Mouse (Mus musculus): ENCODE measurements around the gene Gm266. TPM values are rescaled to one million over a fixed set of nuclear protein-coding genes. Genes with fewer than 3 reads are reported as not detected.

Gm266 gene
- polyA plus RNA-seq, 1 experiment from 2014 or later, result 9.0 TPM

DNA sequence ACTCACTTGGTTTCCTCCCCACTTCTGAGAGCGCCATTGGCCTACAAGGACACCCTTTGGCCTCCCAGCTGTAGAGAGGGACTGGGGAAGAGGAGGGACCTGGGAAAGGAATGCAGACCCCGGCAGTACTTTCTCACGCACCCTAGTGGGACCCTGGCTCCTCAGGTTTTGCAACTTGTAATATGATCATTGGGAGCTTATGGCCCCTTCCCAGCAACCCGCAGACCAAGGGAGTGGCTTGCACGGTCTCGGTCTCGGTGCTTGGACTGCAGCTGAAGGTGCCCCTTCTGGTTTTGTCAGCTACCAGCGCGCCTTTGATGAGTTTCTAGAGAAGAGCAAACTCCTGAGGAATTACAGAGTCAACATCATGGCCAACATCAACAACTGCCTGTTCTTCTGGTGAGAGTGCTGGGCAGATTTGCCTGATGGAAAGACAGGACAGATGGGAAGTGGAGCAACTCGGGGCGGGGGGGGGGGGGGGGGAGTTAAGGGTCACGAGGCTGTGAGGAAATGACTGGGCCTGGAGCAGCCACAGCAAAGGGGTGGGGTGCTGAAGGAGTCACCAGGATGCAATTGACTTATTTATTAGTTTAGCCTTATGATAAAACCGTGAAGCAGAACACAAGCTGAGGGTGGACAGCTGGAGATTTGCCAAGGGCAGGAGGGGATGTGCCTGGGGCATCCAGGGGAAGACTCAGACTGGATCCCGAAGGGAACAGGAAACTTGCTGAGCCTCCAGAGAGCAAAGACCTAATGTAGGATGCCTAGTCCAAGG is 36.5 kb downstream of the Gm266 start:
- 14% methylated on average over 13 of the region's 14 CpGs for WGBS
- no peak overlapping the region for H3K9ac ChIP-seq
- H3K27ac ChIP-seq, result no peak overlapping the region
- H3K4me1 ChIP-seq, result peaks cover 56% of the 10 kb centered on the region
- H3K4me2 ChIP-seq (replicated peaks), result peak overlapping the region; percentile 3; the same call in 1 of the 2 replicates
- no peak for ATAC-seq (ENCODE audit: low FRiP score, low read depth)
- no peaks in the 10 kb centered on the region for H3K36me3 ChIP-seq
- H3K27me3 ChIP-seq, result peaks cover 99% of the 10 kb centered on the region
- H3K9me3 ChIP-seq, result no peaks in the 10 kb centered on the region
- H3K4me3 ChIP-seq, result no peak overlapping the region

DNA sequence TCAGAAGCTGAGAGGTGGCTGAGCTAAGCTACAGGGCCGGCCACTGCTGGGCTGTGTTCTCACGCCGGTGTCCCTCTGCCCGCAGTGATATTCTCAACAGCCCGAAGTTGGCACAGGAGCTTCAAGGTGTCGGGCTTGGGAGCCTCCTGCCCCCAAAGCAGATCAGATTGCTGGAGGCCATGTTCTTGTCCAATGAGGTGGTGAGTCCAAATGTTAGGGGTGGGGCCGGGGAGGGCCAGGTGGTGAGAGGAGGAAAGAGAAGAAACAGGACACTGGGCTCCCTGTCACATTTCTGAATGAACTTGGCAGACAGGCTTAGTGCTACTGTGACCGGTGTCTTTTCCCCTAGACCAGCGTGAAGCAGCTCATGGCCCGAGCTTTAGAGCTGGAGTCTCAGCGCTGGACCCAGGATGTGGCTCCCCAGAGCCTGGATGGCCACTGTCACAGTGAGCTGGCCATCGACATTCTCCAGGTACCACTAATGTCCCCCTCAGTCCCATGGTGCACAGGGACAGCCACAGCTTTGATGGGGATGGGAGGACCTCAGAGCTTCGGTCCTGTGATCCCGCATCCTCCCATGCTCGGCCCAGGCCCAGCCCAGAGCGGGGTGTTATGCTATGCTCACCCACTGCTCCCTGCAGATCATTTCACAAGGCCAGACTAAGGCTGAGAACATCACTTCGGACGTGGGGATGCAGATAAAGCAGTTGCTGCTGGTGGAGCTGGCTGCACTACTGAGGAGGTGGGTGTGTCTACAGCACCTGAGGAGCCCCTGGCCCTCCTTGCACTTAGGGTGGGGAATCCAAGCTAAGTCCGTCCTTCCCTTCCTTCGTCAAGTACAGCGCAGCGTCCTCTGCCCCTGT is 37.5 kb downstream of the Gm266 start:
- ATAC-seq (ENCODE audit: low FRiP score, low read depth), result no peak
- Histone ChIP-seq H3K9me3 (no peaks in the 10 kb centered on the region), H3K4me2 (replicated peaks) (no peak overlapping the region), H3K4me3 (no peak overlapping the region; the same call in 1 of the 2 replicates), H3K27me3 (peaks cover 100% of the 10 kb centered on the region), H3K36me3 (no peaks in the 10 kb centered on the region), H3K9ac (no peak overlapping the region), H3K4me1 (peaks cover 51% of the 10 kb centered on the region), H3K27ac (no peak overlapping the region)
- 15% methylated on average over 22 of the region's 22 CpGs for WGBS

DNA sequence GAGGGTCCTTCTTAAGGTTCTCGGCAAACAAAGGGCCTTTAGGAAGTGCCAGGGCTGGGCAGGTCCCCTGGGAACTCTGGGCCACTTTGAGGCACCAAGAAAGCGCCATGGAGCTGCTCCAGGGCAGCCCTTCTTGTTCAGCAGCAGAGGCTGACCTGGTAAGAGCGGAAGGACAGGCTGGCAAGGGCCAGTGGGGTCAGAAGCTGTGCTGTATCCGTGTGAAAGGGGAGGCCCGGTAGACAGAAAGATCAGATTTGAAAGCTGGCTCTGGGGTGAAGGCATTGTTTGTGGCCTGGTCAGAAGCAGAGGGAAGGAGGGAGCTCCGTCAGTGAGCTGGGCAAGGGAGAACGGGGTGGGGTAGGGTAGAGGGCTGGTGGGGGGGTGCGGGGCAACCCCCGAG is 38.3 kb downstream of the Gm266 start:
- H3K4me2 ChIP-seq (replicated peaks), result 0 out of 2 replicates have a peak overlapping the region, but pooled peaks have one; percentile 3
- no peak overlapping the region for H3K9ac ChIP-seq
- peaks cover 59% of the 10 kb centered on the region for H3K4me1 ChIP-seq
- ATAC-seq (ENCODE audit: low FRiP score, low read depth), result no peak
- 21% methylated on average over 9 of the region's 9 CpGs for WGBS
- no peak overlapping the region for H3K27ac ChIP-seq
- H3K36me3 ChIP-seq, result no peaks in the 10 kb centered on the region
- peaks cover 100% of the 10 kb centered on the region for H3K27me3 ChIP-seq
- no peaks in the 10 kb centered on the region for H3K9me3 ChIP-seq
- no peak overlapping the region for H3K4me3 ChIP-seq

DNA sequence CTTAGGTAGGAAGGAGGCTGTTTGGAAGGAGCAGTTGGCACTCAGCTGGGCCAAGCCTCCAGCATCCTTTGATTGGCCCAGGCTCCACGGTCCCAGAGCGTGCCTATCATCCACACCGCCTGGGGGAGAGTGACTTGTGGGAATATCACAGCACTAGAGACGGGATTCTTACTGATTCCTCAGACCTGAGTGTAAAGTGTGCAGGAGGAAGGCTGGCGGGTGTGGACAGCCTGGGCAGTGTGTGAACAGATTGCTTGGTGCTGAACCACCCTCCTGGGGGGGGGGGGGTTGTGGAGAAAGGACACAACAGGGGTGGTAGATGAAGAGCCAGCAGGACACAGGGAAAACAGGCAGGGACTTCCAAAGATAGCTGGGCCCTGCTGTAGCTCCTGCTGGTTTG is 38.9 kb downstream of the Gm266 start:
- H3K27ac ChIP-seq, result no peak overlapping the region
- WGBS, result 21% methylated on average over 5 of the region's 5 CpGs
- H3K4me3 ChIP-seq, result no peak overlapping the region
- H3K36me3 ChIP-seq, result no peaks in the 10 kb centered on the region
- no peak overlapping the region for H3K4me2 ChIP-seq (replicated peaks)
- no peak for ATAC-seq (ENCODE audit: low FRiP score, low read depth)
- no peak overlapping the region for H3K9ac ChIP-seq
- H3K4me1 ChIP-seq, result peaks cover 63% of the 10 kb centered on the region
- peaks cover 100% of the 10 kb centered on the region for H3K27me3 ChIP-seq
- H3K9me3 ChIP-seq, result no peaks in the 10 kb centered on the region

DNA sequence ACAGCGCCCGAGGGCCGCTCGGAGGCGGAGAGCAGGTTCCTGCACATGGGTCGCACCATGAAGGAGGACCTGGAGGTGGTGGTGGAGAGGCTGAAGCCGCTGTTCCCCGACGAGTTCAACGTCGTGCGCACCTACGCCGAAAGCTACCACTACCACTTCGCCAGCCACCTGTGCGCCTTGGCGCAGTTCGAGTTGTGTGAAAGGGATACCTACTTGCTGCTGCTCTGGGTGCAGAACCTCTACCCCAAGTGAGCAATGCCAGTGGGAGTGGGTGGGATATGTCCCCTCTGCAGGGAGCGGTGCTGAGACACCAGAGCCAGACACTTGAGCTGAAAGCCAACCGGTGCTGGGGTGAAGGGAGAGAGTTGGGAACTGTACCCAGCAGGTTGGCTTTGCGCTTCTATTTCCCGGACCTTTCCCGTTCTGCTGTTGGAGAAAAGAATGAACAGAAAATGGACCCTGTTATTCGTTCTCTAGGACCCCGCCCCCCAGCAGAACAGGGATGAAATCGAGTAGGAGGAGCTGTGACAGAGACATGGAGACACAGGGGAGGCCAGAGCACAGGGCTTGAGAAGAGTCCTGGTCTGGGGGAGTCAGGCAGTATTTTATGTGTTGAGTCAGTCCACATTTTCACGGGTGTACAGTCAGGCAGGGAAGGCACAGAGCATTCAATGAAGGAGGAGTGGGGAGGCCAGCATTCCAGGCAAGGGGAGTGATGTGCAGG is 39.6 kb downstream of the Gm266 start:
- H3K9me3 ChIP-seq, result no peaks in the 10 kb centered on the region
- H3K4me2 ChIP-seq (replicated peaks), result peak overlapping the region; percentile 60
- H3K9ac ChIP-seq, result peak overlapping the region; percentile 50; the same call in 1 of the 2 replicates
- WGBS, result 7% methylated on average over 27 of the region's 27 CpGs
- peaks cover 100% of the 10 kb centered on the region for H3K27me3 ChIP-seq
- H3K4me3 ChIP-seq, result peak overlapping the region; percentile 33
- H3K4me1 ChIP-seq, result peaks cover 63% of the 10 kb centered on the region
- H3K36me3 ChIP-seq, result no peaks in the 10 kb centered on the region
- no peak for ATAC-seq (ENCODE audit: low FRiP score, low read depth)
- no peak overlapping the region for H3K27ac ChIP-seq

DNA sequence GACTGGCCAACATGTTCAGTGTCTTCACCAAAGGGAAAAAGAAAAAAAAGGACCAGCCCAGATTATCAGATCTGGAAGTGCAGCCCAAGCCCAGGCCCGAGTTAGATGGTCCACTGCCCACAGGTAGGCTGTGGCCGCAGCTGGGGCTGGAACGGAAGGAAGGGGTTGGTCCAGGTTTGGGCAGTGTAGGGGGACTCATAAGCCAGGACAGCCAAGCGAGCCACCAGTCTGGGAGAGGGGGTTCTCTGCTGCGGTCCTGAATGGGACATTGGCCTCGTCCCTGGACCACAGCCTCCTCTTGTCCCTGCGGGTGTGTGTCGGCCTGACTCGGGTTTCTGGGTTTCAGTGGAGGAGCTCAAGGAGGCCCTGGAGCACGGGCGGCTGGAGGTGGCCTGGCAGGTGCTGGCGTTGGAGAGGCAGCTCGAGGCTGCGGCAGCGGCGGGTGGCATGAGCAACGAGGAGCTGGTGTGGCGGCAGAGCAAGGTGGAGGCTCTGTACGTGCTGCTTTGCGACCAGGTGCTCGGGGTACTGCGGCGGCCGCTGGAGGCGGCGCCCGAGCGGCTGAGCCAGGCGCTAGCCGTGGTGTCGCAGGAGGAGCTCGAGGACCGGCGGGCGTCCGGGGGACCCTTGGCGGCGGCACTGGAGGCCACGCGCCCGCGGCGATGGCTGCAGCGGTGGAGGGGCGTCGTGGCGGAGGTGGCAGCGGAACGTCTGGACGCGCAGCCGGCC is 40.3 kb downstream of the Gm266 start:
- Histone ChIP-seq H3K27ac (no peak overlapping the region), H3K9ac (peak overlapping the region; percentile 50; the same call in 1 of the 2 replicates), H3K4me1 (peaks cover 56% of the 10 kb centered on the region), H3K27me3 (peaks cover 100% of the 10 kb centered on the region), H3K4me3 (peak overlapping the region; percentile 33), H3K36me3 (no peaks in the 10 kb centered on the region), H3K4me2 (replicated peaks) (peak overlapping the region; percentile 60), H3K9me3 (no peaks in the 10 kb centered on the region)
- 4% methylated on average over 52 of the region's 52 CpGs for WGBS
- no peak for ATAC-seq (ENCODE audit: low FRiP score, low read depth)

DNA sequence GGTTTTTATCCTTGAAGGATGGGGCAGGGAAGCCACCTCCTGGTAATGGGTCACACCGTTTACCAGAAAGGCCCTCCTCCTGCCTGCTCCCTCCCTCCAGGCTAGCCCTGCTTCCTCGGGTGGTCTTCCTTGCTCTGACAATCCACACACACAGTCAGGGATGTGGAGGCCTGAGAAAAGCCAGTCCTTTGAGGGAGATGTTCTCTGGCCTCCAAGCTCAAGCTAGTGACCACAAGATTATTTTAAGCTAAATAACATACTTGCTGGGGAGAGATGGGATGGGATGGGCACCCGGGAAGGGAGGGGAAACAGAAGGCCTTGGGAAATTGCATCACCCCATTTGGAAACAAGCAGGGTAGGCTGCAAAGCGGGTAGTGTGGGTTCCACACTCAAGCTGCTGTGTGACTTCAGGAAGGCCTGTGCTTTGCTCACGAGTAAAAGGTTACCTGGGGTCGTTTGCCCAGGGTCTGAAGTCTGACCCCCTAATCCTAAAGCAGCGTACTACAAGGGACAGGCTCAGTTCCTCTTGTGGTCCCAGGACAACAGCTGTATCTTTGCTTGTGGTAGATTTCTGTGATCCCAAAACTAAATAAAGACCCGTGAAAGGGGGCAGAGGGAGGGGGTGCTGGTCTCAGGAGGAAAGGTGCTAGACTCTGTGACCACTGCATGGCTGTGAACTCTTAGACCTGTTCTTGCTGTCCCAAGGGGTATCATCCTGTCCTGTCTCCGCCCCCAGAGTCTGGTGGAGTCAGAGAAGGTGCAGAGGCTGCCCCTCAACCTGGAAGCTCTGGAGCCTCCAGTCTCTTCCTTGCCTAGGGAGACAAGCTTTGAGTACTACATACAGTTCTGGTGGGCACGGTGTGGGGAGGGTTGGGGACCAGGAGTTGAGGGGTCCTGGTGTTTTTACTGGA is 41.4 kb downstream of the Gm266 start:
- Histone ChIP-seq H3K4me3 (no peak overlapping the region), H3K9me3 (no peaks in the 10 kb centered on the region), H3K4me1 (peaks cover 45% of the 10 kb centered on the region), H3K36me3 (no peaks in the 10 kb centered on the region), H3K27ac (no peak overlapping the region), H3K9ac (no peak overlapping the region), H3K4me2 (replicated peaks) (peak overlapping the region; percentile 80; the same call in 1 of the 2 replicates), H3K27me3 (peaks cover 100% of the 10 kb centered on the region)
- no peak for ATAC-seq (ENCODE audit: low FRiP score, low read depth)
- WGBS, result 20% methylated on average over 10 of the region's 10 CpGs

DNA sequence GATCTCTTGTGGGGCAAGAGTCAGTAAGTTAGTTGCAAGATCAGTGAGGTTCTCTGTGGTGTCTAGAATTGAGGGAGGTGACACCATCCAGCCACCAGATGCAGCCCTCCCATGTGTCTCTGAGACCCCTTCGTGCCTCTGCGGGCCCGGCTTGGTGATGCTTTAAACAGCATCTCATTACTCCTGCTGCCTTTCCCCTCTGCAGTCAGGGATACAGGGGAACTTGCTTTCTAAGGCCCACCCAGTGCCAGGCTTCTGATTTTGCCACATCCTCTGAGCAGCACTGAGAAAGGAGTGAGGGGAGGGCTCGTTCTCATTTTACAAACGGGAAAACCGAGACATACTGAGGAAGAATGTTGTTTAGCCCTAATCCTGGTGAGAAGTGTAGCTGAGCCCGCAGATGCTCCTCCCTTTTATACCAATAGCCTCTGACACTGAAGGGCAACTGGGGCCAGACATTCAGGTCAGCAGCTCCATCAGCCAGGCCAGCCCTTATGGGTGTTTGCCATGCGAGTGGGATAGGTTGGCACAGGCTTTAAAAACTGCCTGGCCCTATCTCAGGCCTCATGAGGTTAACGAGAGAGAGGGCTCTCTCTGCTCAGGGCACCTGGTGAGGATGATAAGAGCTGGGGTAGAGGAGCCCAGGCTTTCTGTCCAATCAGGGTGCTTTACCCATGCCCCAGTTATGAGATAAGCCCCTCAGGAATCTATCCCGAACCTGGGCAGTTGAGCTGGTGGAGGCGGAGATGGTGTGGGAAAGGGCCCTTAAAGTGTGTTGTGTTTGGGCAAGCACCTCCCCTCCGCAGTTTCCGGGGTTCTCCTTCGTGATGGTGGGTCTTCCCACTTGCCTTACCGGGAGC is 42.4 kb downstream of the Gm266 start:
- H3K4me3 ChIP-seq, result peak overlapping the region; percentile 46
- no peak overlapping the region for H3K27ac ChIP-seq
- WGBS, result 14% methylated on average over 15 of the region's 15 CpGs
- no peaks in the 10 kb centered on the region for H3K9me3 ChIP-seq
- H3K9ac ChIP-seq, result peak overlapping the region; percentile 51; the same call in 1 of the 2 replicates
- peaks cover 35% of the 10 kb centered on the region for H3K4me1 ChIP-seq
- no peaks in the 10 kb centered on the region for H3K36me3 ChIP-seq
- peaks cover 100% of the 10 kb centered on the region for H3K27me3 ChIP-seq
- ATAC-seq (ENCODE audit: low FRiP score, low read depth), result no peak
- peak overlapping the region; percentile 80 for H3K4me2 ChIP-seq (replicated peaks)

DNA sequence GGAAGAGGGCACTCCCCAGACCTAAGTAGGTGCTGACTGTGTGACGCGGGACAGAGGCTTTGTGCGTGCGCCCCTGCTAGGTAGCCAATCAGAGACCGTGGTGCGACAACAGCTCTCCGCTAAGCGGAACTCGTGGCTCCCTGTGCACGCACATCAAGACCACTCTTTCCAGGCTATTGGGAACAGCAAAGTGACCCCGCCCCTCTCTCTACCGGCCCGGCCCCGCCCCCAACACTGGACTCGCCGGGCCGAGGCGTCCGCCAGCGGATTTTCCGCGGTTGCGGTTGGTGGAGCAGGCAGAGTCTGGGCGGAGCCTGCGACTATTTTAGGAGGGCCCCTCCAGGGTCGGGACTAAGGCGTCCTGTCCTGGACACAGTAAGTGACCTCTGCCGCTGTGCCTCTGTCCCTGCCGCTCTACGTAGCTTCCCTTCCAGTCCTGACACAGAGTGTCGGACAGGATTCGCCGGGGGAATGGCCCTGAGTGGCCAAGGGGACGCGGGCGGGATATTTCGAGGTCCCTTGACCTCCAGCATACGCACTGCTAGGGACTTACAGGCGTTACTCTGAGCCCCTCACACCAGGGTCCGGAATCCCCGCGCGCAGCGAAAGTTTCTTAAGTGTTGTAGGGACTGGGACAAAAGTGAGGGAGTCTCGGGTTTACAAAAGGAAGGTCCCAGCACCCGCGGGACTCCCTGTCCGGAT is 43.2 kb downstream of the Gm266 start, which contains the start of gene Tnfaip2:
Gene Tnfaip2 (plus strand): TSS at position 161 of the 702 bp plus-strand sequence.
- Histone ChIP-seq H3K36me3 (no peaks in the 10 kb centered on the region), H3K9ac (peak within 1 kb of the TSS; percentile 51), H3K27me3 (peaks cover 100% of the 10 kb centered on the region), H3K9me3 (no peaks in the 10 kb centered on the region), H3K4me1 (peaks cover 28% of the 10 kb centered on the region), H3K4me3 (peak within 1 kb of the TSS; percentile 46), H3K27ac (no peak within 1 kb of the TSS), H3K4me2 (replicated peaks) (peak within 1 kb of the TSS; percentile 80)
- WGBS, result under 1% methylated on average over 48 of the region's 48 CpGs
- ATAC-seq (ENCODE audit: low FRiP score, low read depth), result peak; percentile 75
